Mouse (Mus musculus) hindlimb bud, embryonic 11.5 days (tissue): ENCODE measurements around the gene Tctex1d2.

ENCODE experiments used
- DNase-seq: peaks from one replicate; pipeline ENCODE4 v3.0.0-alpha.2; 2012; ENCODE audit warnings: low read depth, low spot score; ENCODE audit errors: extremely low spot score

Tctex1d2 gene

GRCm38 (mm10) chr16:32464908-32465307 is 45.4 kb downstream of the Tctex1d2 start:
- no peak for DNase-seq

- DNase-seq, result no peak
Observed at GRCm38 (mm10) chr16:32468488-32468887, 49.0 kb downstream of the Tctex1d2 start.

- DNase-seq, result no peak
Observed at GRCm38 (mm10) chr16:32469404-32470105, 50.1 kb downstream of the Tctex1d2 start.

- DNase-seq, result no peak
Observed at GRCm38 (mm10) chr16:32472276-32473015, 52.9 kb downstream of the Tctex1d2 start.

- DNase-seq, result no peak
Observed at GRCm38 (mm10) chr16:32477315-32477714, 57.8 kb downstream of the Tctex1d2 start.
